Mouse (Mus musculus) layer of hippocampus, adult 2 months (tissue): ENCODE results near the gene Cldn2. TPM values are rescaled to one million over a fixed set of nuclear protein-coding genes. Genes with fewer than 3 reads are reported as not detected.
"Not testable (repeated sequence)": the region's sequence is repeated elsewhere in the genome, so short reads cannot be mapped to it uniquely, and the experiment has no call there.

ENCODE experiments used
- DNase-seq, 2 experiments: peaks; one replicate each; pipeline ENCODE4 v3.0.0; 2022; ENCODE audit warnings: low spot score in 2 of 2
- H3K27ac ChIP-seq: fragments of 200-600 bp; 2 replicates; pipeline ENCODE4 v1.8.1; 2022
- H3K4me3 ChIP-seq: fragments of 200-600 bp; 2 replicates; pipeline ENCODE4 v1.8.1; 2022; ENCODE audit warnings: mild to moderate bottlenecking
- CTCF ChIP-seq: fragments of 200-600 bp; conservative IDR thresholded peaks from 2 replicates; pipeline ENCODE4 v1.8.1; 2022; ENCODE audit warnings: antibody characterized with exemption, mild to moderate bottlenecking, moderate library complexity
- long read RNA-seq, 2 experiments: library from polyadenylated mRNA; stranded (forward); transcript quantifications; one replicate each; pipeline ENCODE4 v2.0.0; 2021; ENCODE audit warnings: borderline mapping rate in 2 of 2
- total RNA-seq, 2 experiments: library from RNA; stranded (reverse); gene quantifications; 2 replicates each; pipeline ENCODE4 v1.2.3; 2021

Gene Cldn2
- under 1 TPM; 0.34 to 0.82 TPM for total RNA-seq
- long read RNA-seq, experiment 1: 0 reads
- long read RNA-seq, experiment 2: 0 reads

- no peak for TF ChIP-seq CTCF
- Histone ChIP-seq H3K4me3 (no peak within 1 kb of the TSS), H3K27ac (no peak within 1 kb of the TSS)
- no peak for DNase-seq
These were observed at the start of gene Cldn2 for GRCm38 (mm10) chrX:139800406-139800878. TSS of gene Cldn2 (plus strand) at chrX:139800828.

- no peak overlapping the region for H3K27ac ChIP-seq
- peak in 1 of 2 experiments; percentile 45 for DNase-seq
- H3K4me3 ChIP-seq: no peak overlapping the region
- peak; percentile 84 for TF ChIP-seq CTCF
These were observed 48.8 kb upstream of the Cldn2 start for GRCm38 (mm10) chrX:139751855-139752254.

GRCm38 (mm10) chrX:139758634-139759033 lies 42.0 kb upstream of the Cldn2 start:
- H3K4me3 ChIP-seq, H3K27ac ChIP-seq, DNase-seq: not testable (repeated sequence)

DNA sequence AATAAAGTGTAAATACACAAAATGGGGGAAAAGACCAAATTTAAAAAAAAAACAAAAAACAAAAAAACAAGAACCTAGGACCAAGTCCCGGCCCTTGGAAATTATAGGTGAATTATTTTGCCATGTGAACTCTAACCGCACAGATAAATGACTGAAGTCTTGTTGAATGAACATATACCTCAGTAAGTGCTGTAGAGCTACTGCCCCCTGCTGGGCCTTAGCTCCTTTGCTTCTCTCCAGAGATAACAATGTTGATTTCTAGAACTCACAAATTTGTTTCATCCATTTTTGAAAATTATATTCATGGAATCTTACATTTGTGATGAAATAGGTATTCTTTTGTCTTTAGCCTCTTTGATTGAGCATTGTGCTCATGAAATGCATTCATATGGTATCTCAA lies 38.1 kb upstream of the Cldn2 start:
- peak in 1 of 2 experiments; percentile 17 for DNase-seq
- Histone ChIP-seq H3K4me3 (no peak overlapping the region), H3K27ac (no peak overlapping the region)
- TF ChIP-seq CTCF: peak; percentile 81

- Histone ChIP-seq H3K4me3 (no peak overlapping the region), H3K27ac (no peak overlapping the region)
- no peak for TF ChIP-seq CTCF
- no peak for DNase-seq
These were observed 30.5 kb upstream of the Cldn2 start for GRCm38 (mm10) chrX:139769975-139770637.

DNA sequence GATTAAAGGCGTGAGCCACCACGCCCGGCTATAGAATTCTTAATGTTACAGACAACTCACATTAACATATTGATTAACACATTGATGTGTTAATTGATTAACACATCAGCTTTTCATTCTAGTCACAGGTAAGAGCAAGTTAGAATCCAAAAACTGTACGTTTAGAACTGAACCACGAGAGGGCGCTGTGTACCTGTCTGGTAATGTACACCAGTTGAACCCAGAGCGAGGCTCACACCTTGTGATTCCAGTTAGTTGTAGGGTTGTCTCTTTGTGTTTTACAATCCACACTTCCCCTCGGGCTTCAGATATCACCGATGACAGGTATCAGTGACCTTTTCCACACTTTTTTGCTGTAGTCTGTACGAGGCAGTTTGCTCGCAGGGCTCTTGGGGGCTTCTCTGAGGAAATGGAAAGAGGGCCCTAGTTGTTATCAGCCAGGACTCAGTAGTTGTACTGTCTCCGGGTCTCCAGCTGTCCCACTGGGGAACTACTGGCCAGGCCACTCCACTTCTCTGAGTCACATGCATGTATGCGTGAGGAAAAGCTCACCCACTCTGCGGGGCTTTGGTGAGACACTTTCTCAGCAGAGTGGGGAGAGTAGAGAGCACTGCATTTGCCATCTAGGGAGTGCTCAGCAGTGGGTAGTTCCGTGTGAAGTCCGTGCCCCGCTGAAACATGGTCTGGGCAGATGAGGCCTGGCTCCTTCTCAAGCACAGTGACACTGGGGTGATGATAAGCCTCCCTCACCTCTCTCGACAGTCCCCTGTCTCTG lies 26.1 kb upstream of the Cldn2 start:
- H3K27ac ChIP-seq: no peak overlapping the region
- TF ChIP-seq CTCF: peak; percentile 82
- DNase-seq: peak; percentile 11 to 59
- no peak overlapping the region for H3K4me3 ChIP-seq

DNA sequence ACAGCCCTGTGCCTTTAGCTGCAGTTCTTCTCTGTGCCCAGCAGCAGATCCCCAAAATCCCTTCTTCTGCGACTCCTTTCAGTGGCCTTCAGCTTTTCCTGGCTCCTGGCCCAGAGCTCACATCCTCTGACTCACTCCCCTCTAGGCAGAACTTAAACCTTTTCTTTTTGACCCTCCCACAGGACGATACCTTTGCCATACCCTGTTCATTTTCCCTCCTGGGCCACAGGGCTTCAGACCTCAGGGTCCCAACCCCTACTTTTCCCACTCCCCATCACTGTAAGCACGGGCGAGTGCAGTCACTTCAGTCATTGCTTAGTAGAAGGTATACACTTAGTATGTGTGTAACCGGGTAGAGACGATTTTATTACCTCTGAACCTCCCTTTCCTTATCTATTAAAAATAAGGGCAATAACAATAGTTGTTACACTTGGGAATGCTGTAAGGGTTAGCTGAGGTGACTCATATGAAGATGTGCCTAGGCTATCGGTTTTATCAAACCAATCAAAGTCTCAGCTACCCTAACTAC lies 25.5 kb upstream of the Cldn2 start:
- Histone ChIP-seq H3K27ac (no peak overlapping the region), H3K4me3 (no peak overlapping the region)
- TF ChIP-seq CTCF: no peak
- DNase-seq: no peak

DNA sequence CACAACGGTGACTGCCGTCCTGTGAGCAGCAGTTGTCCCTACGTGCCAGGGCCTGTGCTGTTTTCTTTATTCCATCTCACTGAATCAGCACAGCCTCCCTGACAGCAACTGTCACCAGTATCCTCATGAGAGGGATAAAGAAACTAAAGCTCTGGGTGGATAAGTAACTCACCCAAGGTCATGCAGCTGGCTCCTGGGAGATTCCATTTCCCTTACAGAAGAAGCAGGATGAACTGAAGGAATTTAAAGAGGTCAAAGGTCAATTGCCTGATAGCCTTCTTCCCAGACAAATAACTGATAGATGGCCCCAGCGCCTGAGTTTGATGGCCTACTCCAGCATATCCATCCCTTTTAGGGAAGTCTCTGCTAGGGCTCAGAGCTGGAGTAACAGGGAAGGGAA lies 23.3 kb upstream of the Cldn2 start:
- DNase-seq: no peak
- Histone ChIP-seq H3K4me3 (no peak overlapping the region), H3K27ac (no peak overlapping the region)
- TF ChIP-seq CTCF: no peak

- Histone ChIP-seq H3K27ac (no peak overlapping the region), H3K4me3 (no peak overlapping the region)
- no peak for DNase-seq
- no peak for TF ChIP-seq CTCF
These were observed 21.7 kb upstream of the Cldn2 start for GRCm38 (mm10) chrX:139778886-139779285.

DNA sequence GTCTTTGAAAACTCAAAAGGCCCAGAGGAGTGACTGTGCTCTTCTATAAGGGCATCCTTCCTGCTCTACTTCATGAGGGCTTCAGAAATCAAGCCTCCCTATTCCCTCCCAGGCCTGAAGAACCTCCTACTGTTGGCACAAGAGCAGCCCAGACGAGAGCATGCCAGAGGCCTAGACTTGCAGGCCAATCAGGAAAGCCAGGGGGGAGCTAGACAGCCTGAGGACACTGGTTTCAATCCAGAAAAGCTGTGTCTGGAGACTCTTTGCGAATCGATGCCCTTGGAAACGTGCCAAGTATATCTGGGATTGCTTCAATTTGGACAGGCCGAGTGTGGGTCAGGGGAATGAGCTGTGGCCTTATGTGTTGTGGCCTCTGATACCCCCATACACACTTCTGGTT lies 21.2 kb upstream of the Cldn2 start:
- no peak overlapping the region for H3K27ac ChIP-seq
- no peak for TF ChIP-seq CTCF
- DNase-seq: no peak
- H3K4me3 ChIP-seq: no peak overlapping the region

DNA sequence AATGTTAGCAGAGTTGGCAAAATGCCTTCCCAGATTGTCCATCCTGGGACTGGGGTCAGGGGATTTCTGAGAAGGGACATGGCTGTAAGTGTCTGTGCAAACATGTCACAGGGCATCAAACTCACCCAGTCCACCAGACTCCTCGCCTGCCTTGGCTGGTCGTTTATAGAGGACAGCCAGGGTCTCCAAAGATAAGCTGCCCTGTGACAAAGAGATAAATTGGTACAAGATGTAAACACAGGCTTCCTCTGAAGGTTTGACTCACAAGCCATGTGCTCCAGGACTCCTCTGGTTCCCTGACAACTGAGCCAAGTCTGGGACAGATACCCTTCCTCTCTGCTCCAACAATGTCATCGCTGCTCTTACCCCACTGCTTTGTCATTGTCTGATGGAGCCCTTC lies 19.6 kb upstream of the Cldn2 start:
- TF ChIP-seq CTCF: no peak
- H3K27ac ChIP-seq: no peak overlapping the region
- DNase-seq: no peak
- H3K4me3 ChIP-seq: no peak overlapping the region

DNA sequence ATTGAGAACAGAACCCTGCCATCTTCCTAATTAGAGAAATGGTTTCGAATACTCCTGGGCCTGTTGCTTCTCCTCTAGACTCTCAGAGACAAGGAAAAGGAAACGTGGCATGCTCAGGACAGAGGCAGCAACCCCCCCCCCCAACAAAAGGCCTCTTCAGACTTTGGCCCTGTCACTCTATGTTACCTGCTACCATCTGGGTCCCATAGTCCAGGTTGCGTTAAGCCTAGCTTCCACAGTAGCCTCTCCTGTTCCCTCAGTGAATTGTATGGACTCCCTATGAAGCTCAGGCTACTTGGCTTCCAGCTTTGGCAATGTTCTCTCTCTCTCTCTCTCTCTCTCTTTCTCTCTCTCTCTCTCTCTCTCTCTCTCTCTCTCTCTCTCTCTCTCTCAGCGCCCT lies 19.1 kb upstream of the Cldn2 start:
- H3K27ac ChIP-seq: no peak overlapping the region
- TF ChIP-seq CTCF: no peak
- DNase-seq: no peak

DNA sequence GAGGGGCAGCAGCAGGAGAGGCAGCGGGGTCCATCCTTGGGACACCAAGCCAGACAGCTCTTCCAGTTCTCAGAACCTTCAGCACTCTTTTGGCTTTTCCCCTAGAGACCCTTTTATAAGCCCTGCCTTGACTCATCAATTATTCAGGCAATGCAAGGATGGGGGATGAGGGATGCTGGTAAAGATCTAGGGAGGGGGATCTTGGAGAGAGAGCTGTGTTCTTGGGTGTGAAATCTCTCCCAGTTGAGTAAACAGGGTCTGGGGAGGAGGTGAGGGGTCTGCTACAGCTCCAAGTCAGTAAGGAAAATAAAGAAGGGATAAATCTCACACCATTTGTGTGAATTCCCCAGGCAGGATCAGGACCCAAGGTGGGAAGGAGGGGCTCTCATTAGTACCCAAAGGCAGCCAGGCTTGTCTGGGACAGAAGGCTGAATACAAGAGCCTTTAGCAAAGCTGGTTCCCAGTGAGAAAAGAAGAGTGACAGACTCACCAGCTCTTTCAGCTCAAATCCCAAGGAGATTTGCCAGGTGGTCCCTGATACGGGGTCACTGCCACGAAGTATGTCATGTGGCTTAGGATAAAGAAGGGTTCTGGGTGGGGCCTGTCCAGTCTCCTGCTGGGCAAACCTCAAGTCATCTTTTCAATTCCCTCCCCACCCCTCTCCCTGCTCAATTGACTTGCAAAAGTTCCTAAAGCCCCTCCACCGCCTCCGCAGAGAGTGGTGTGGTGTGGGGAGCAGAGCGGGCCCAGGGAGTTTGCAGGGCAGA lies 18.2 kb upstream of the Cldn2 start, which contains the start of gene Ripply1:
Gene Ripply1 (minus strand): TSS at position 76 of the 767 bp plus-strand sequence.
- Histone ChIP-seq H3K27ac (no peak within 1 kb of the TSS), H3K4me3 (no peak within 1 kb of the TSS)
- TF ChIP-seq CTCF: no peak
- no peak for DNase-seq

More for the DNA sequence above, 19.1 kb upstream of the Cldn2 start:
- H3K4me3 ChIP-seq: no peak overlapping the region
